Mouse (Mus musculus) heart, adult 18-20 months (tissue): ENCODE measurements around the gene Hsp90ab1. TPM values are rescaled to one million over a fixed set of nuclear protein-coding genes. Genes with fewer than 3 reads are reported as not detected.

Experiments used
- DNase-seq, 2 experiments: peaks; one replicate each; pipeline ENCODE4 v3.0.0; 2021 to 2022; ENCODE audit warnings: mixed read lengths in 1 of 2
- total RNA-seq, 2 experiments: library from RNA; stranded (reverse); gene quantifications; 2 replicates each; pipeline ENCODE4 v1.2.3; 2021

Gene Hsp90ab1
- total RNA-seq, 2 experiments from 2014 or later, result 1,354 to 1,581 TPM

DNA sequence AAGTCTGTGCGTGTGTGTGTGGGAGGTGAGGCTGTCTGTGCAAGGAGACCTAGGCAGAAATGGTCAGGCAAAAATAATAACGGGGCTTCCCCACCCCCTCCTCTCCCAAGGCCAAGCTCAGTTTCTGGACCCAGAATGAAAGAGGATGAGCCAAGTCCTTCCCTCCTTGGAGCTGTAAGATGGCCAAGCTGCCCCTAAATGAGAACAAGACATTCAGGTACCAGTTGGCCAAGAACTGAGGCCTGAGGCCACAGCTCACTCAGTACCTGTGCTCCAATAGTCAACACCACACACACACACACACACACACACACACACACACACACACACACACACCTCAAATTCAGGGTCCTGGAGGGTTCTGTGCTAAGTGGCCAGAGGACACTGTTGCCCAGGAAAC is 30.4 kb downstream of the Hsp90ab1 start:
- no peak for DNase-seq

DNA sequence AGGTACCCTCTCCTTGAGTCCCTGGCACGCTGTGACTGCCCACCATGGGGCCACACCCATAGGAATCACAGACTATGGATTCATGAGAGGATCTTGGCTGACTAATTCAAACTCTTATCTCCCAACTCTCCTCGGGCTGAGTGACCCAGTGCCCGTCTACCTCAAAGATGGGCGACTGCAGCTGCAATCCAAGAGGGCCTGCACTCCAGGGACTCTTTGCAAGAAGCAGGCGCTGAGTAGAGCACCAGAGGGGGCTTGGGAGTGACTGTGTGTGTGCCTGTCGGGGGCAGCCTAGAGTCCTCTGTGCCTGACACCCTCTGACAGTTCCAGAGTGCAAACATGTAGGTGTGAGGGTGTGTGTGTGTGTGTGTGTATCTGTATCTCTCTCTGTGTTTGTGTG is 30.9 kb downstream of the Hsp90ab1 start:
- no peak for DNase-seq

DNA sequence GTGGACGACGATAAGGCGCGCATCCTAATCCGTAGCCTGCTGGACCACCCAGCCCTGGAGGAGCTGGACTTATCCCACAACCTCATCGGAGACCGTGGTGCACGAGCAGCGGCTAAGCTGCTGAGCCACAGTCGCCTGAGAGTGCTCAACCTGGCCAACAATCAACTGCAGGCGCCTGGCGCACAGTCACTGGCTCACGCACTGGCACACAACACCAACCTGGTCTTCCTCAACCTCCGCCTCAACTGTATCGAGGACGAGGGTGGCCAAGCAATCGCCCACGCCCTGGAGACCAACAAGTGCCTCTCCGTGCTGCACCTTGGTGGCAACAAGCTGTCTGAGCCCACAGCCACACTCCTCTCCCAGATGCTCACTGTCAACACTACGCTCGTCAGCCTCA is 33.4 kb downstream of the Hsp90ab1 start:
- no peak for DNase-seq

DNA sequence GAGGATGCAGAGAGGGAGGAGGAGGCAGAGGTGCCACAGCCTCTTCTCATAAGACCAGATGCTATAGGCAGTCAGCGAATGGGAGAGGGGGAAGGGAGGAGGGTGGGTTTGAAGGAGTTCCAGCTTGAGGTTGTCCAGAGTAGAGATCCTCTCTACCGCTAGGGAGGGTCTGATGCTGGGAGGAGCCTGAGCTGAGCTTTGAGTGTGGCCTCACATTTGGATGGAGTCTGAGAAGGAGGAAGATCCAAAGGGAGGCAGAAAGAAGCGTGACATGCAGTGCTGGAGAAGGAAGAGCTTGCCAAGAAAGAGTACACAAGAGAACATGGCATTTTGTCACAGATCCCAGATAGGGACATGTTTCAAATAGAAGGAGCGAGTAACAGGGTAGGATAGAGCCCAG is 34.7 kb downstream of the Hsp90ab1 start:
- no peak for DNase-seq

DNA sequence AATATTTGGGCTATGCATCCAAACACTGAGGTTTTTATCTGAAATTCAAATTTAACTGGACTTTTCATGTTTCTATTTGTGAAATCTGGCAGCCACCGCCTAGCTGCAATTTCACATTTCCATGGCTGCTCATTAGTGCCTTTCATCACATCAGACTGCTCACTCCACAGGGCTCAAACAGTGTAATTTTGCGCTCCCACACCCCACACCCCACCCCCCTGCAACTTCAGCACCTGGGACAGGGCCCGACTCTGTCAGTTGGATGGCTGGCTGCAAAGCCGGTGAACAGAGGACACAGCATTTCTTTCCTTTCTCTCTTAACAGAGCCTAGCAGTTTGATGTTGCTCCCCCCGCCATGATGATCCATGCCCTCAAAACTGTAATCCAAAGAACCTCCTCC is 36.8 kb downstream of the Hsp90ab1 start:
- no peak for DNase-seq

DNA sequence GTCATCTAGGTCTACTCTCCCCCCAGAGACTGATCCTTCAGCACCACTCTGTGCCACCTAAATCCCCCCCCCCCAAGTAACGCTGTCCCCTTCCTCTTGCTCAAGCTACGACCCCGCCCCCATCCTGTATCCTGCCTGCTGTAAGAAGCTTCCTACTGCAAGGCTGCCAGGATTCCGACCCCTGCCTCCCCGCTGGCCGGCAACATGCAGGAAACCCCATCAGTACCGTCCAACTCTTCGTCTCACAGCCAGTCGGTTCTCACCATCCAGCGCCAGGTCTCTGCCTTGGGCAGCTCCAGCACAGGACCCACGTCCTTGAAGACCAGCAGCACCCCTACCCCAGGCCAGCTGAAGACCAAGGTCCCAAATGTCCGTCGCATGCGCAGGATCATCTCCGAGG is 40.2 kb downstream of the Hsp90ab1 start:
- DNase-seq, result no peak

DNA sequence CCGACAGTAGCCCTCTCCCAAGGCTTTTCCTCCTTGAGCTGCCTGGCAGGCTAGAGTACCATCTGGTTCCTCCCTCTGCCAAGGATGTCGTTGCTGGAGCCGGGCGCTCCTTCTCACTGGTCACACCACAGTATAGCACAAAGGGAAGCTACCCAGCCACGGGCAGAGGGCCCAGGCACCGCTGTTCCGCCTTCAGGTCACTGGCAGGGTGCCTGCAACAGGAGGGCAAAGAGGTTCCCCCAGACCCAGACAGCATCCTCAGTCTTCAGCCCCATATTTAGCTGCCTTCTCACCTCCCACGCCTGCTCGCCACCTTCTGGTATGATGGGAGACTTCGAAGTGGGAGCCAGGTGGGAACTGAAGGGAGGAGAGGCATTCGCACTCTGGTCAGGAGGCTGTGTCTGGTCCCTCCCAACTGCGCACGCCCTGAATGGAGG is 42.7 kb downstream of the Hsp90ab1 start:
- DNase-seq, result no peak

DNA sequence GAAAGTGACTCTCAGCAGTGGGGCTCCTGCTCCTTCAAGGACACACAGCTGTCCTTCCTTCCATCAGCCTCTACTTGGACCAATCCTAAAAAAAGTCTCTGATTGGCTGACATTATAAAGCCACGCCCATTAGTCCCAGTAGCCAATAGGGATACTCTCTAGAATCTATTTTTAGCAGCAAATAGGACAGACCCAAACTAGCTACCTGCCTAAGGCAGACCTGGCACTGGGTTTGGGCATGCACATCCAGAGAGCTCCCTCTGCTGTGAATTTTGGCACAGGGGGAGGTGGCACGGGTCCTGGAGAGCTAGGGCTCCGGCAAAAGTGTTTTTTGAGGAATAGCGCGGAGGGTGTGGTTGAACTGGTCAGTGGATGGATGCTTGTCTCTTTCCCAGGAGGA is 46.5 kb downstream of the Hsp90ab1 start:
- DNase-seq, result no peak

DNA sequence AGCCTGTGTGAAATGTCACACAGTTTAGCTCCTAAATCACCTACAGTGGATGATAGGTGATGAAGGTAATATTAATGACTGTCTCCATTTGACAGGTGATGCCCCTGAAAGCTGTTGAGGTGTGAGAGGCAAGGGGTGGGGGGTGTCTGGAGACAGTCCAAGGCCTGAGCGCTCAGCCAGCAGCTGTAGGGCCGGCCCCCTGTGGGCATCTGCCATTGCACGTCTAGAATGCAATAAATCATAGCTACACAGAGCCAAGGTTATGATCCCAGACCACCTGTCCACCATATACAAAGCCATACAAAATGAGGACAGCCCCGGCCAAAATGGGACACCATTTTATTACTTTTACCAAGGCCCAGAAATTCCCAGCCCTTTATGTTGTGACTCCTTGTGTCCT is 48.1 kb downstream of the Hsp90ab1 start:
- DNase-seq, result no peak

DNA sequence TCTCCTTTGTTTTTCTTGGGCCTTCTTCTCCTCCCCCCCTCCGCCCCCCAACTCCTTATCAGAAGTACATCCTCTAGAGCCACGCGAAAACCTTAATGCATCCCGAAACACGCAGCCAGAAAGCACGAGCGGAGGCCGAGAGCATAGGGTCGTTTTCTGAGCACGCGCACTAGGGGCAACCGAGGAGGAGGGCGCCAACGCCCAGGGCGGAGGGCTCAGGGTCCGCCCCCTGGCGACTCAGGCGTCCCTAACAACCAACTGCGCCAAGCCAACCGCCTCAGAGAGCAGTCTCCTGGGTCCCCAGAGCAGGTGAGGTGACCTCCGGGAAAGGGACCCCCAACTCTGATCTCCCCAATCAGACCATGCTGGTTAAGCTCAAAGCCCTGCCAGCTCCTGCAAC is 49.8 kb downstream of the Hsp90ab1 start, which contains the start of gene Tcte1:
Tcte1 (plus strand) TSS at position 172 of the 400 bp plus-strand sequence.
- DNase-seq, result no peak

DNA sequence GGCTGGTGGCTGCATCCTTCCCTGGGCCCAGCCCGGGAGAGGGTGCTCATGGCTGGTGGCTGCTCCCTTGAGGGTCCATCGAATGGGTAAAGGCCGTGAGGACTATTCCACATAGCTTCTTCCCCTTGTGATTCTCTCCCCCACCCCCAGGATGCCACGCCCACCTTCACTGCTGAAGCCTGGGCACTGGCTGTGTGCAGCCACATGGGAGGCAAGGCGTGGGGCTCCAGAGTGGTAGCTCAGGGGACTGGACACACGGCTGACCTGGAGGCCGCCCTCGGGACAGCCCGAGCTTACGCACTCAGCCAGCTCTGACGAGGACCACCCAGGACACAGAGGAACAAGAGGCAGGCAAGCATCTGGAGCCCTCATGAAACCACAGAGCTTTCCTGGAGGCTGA is 52.9 kb downstream of the Hsp90ab1 start:
- DNase-seq, result no peak

DNA sequence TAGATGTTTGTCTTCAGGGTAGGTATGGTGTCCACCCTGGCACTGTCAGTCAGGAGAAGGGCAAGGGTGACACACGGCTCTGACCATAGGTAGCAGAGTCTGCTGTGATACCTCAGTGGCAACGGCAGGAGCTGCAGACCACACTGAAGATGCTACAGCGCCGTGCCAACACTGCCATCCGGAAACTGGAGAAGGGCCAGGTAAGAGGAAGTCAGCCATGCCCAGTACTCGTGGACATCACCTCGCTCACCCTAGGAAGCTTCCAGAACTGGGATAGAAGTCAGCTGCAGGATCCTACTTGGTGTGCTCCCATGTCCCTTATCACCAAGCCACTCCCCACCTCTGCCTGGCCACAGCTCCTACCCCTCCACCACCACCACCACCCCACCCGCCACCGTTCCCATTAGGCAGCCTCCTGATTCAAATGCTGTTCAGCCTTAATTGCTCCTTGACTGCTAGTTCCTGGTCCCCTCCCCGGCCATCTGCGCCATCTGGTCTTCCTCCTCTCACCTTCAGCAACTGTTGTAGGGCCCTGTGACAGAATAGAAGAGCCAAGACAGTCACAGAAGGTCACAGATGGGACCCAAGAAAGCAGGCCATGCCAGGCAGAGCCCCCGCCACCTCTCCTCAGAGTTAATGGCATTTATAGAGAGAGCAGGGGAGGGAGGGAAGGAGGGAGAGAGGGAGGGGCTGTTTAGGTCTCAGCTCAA is 54.1 kb downstream of the Hsp90ab1 start:
- no peak for DNase-seq

Other genes starting within 250 kb of the Hsp90ab1 start
- 10 to 100 TPM; 38.0 to 38.2 TPM for gene Cdc5l, start 139.5 kb downstream of the Hsp90ab1 start, total RNA-seq
- under 1 TPM in 1 of 2 experiments, not detected in 1; 0.33 TPM for gene Spats1, start 97.9 kb downstream of the Hsp90ab1 start, total RNA-seq
- gene Aars2, start 66.4 kb downstream of the Hsp90ab1 start, total RNA-seq, result 10 to 100 TPM; 17.7 to 19.7 TPM
- gene Tcte1, start 49.8 kb downstream of the Hsp90ab1 start, total RNA-seq, result not detected
- under 1 TPM in 1 of 2 experiments, not detected in 1; 0.05 TPM for gene Tmem151b, start 23.6 kb downstream of the Hsp90ab1 start, total RNA-seq
- gene Nfkbie, start 17.6 kb downstream of the Hsp90ab1 start, total RNA-seq, result 1 to 10 TPM; 1.2 to 3.1 TPM
- 10 to 100 TPM; 23.4 to 26.0 TPM for gene Slc35b2, start 9.4 kb downstream of the Hsp90ab1 start, total RNA-seq
- 10 to 100 TPM; 65.0 to 67.4 TPM for gene Slc29a1, start 26.3 kb upstream of the Hsp90ab1 start, total RNA-seq
- gene Mymx, start 28.8 kb upstream of the Hsp90ab1 start, total RNA-seq, result not detected
- under 1 TPM; 0.17 to 0.57 TPM for gene Capn11, start 86.1 kb upstream of the Hsp90ab1 start, total RNA-seq
- 100 to 1,000 TPM; 160 to 167 TPM for gene Mrpl14, start 113.1 kb upstream of the Hsp90ab1 start, total RNA-seq
- 10 to 100 TPM; 91.7 to 95.7 TPM for gene Tmem63b, start 113.6 kb upstream of the Hsp90ab1 start, total RNA-seq
- gene 1600014C23Rik, start 160.6 kb upstream of the Hsp90ab1 start, total RNA-seq, result 1 to 10 TPM in 1 of 2 experiments, not detected in 1; 1.3 TPM